Mouse (Mus musculus) liver, embryonic 11.5 days (tissue): ENCODE data around the gene Fgd3. TPM values are rescaled to one million over a fixed set of nuclear protein-coding genes. Genes with fewer than 3 reads are reported as not detected.

ENCODE experiments used
- polyA plus RNA-seq: library from polyadenylated mRNA; unstranded; fragments of >200 nt; fragmentation: Nextera tagmentation; extraction: Ambion mirVana; gene quantifications from 2 replicates; pipeline ENCODE4 v1.2.1, GENCODE M21; 2014

Gene Fgd3
- polyA plus RNA-seq, 1 experiment from 2014 or later = 0.92 TPM

Other genes with a start within 250 kb of the Fgd3 start
- gene Wnk2, start 172.3 kb downstream of the Fgd3 start, polyA plus RNA-seq = 0.34 and 0.45 TPM in 2 replicates
- 54.2 and 59.8 TPM in 2 replicates for gene Ninj1, start 132.8 kb downstream of the Fgd3 start, polyA plus RNA-seq
- gene Card19, start 104.3 kb downstream of the Fgd3 start, polyA plus RNA-seq = 23.1 and 26.2 TPM in 2 replicates
- gene Susd3, start 71.6 kb downstream of the Fgd3 start, polyA plus RNA-seq = 4.4 and 5.2 TPM in 2 replicates
- gene Bicd2, start 21.3 kb upstream of the Fgd3 start, polyA plus RNA-seq = 22.6 TPM in 2 replicates
- 19.0 and 23.7 TPM in 2 replicates for gene Ippk, start 100.9 kb upstream of the Fgd3 start, polyA plus RNA-seq
- 1.2 and 1.7 TPM in 2 replicates for gene Tes3-ps, start 173.0 kb upstream of the Fgd3 start, polyA plus RNA-seq
- 0.44 and 0.56 TPM in 2 replicates for gene Ecm2, start 184.5 kb upstream of the Fgd3 start, polyA plus RNA-seq
- 0.27 and 0.45 TPM in 2 replicates for gene Aspn, start 224.1 kb upstream of the Fgd3 start, polyA plus RNA-seq